Mouse (Mus musculus): ENCODE results near the gene Hivep2. TPM values are rescaled to one million over a fixed set of nuclear protein-coding genes. Genes with fewer than 3 reads are reported as not detected.

The Hivep2 gene
- polyA plus RNA-seq, 2 experiments from 2014 or later, result 20.2 to 20.7 TPM

- ATAC-seq, result no peak
Measured at GRCm38 (mm10) chr10:14048916-14049445, 83.1 kb downstream of the Hivep2 start.

GRCm38 (mm10) chr10:14049686-14050085 is 83.8 kb downstream of the Hivep2 start:
- ATAC-seq, result no peak

DNA sequence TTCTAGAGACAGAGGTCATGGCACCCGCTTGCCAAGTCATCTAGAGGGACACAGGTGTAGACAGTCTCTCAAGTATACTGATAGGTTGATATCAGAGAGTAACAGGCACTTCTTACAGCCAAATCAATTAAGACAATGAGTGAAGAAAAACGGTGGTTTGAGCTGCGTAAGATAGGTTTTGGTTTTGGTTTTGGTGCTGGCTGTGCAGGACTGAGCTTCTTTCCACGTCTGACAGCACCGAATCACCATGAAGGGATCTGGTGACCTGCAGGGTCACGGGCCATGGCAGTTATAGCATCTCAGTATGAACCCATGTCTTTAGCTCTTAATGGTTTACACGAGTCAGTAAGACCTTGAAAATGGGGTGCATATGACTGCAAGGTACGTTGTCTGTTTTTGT is 84.7 kb downstream of the Hivep2 start:
- peak; percentile 46 for ATAC-seq

DNA sequence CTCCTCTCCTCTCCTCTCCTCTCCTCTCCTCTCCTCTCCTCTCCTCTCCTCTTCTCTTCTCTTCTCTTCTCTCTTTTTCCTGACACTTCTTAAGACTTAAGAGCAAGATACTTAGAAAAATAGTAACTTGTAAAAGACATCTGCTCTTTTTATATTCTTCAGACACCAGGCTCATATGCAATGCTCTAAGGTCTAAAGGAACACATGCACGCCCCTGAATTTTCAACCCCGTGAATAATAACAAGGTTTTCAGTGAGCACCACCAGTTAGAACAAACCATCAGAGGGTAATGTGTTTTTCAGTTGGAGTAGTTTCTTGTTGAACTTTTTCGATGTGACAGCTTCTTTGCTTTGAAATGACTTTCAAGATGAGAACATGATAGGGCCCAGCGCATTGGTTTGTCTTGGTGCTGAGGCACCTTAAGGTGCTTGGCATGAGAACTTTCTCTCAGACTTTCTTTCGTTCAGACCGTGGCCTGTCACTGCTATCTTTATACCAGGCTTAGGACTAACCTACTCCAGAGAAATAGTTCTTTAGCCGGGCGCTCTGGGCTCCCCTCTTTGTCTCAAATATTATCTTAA is 86.3 kb downstream of the Hivep2 start:
- peak; percentile 10 for ATAC-seq

- no peak for ATAC-seq
Measured at GRCm38 (mm10) chr10:14054860-14055259, 89.0 kb downstream of the Hivep2 start.

GRCm38 (mm10) chr10:14055533-14055981 is 89.7 kb downstream of the Hivep2 start:
- ATAC-seq, result peak; percentile 38

DNA sequence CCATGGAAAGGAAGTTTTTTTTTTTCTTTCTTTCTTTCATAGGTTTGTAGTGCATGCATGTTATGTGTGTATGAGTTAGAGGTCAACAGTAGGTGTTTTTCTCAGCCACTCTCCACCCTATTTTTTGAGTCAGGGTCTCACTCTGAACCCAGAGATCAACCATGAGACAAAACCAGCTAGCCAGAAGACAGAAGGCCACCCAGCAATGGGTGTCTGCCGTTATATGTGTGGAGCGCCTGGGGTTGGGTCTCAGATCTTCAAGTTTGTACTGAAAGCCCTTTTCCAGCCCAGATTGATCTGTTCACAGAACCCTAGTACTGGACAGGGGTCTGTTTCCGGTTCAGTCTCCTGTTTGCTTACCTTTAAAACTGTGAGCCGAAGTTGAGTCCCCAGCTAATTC is 90.2 kb downstream of the Hivep2 start:
- ATAC-seq, result no peak

GRCm38 (mm10) chr10:14056584-14057451 is 90.9 kb downstream of the Hivep2 start:
- peak; percentile 22 for ATAC-seq

DNA sequence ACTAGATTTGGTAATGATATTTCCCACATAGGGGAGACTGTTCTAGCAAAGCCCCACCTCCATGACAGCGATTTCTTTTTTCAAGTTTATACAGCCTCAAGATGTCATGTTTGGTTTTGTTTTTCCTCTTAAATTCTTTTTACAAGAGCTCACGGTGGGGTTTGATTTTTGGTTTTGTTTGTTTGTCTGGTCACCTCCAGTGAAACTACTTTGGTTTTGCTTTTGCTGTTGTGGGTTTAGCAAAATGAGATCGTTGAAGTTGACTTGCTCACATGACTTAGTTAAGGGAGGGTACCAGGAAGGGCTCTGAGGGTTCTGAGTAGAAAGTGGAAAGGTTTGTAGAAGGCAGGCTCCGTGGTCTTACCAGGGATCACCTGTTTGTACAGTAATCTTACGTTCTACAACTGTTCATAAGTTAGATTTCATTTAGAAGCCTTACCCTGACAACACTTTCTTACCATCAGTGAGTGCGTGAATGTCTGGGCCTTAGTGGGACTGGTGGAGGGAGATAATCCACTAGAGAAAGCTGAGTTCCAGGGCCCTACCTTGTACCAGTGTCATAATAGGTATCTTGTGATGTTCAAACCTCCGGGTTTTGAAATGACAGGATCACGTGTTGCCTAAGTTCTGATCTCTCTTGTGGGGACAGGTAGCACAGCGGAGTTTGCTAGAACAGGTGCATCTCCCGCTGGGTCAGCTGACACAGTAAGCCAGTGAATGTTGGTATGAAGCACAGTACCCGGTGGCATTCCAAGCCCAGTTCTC is 92.1 kb downstream of the Hivep2 start:
- peak; percentile 56 for ATAC-seq

DNA sequence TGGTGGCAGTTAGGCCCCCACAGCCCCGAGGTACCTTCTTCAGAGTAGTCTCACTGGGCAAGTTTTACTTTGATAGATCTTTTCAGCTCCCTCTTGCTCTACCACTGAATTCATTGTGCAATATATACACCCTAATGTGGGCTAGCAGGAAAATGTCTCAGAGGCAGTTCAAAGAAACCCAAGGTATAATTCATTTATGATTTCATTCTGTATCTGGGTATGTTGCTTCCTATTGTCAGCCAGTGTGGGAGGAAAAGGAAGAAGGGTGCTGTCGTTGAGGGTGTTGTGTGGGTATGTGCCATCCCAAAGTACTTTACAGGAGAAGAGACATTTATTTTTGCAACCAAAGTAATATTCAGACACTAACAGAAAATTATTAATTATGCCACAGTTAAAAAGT is 92.9 kb downstream of the Hivep2 start:
- ATAC-seq, result no peak

DNA sequence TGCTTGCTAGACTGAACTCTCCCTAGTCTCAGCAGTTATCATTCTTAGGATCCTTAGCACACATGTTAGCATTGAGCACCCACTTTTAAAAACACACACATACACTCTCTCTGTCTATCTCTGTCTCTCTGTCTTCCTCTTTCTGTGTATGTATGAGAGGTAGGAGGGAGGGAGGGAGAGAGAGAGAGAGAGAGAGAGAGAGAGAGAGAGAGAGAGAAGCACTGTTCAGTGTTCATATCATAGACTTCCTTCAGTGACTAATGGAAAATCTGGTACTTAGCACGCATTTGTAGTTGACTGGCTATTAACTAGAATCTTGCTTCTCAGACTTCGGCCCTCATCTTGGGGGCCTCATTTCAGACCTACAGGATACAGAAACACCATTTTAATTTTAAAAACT is 93.7 kb downstream of the Hivep2 start:
- peak; percentile 43 for ATAC-seq

GRCm38 (mm10) chr10:14060302-14060701 is 94.4 kb downstream of the Hivep2 start:
- no peak for ATAC-seq

DNA sequence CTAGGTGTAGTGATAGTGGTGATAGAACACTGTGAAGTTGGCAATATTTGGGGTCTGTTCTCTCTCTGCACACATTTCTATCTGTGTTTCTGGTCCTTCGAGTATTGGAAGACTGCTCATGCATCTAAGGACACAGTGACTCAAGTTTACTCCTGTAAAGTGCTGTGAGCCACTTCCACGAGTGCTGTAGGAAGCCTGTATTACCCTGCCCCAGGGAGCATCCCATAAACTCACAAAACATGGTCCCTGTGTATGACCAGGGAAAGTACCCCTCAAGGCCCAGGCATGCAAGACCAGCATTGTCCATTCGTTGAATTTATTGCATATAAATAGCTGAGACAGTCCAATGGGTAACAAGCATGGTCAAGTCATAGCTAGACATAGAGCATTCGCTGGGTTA is 97.4 kb downstream of the Hivep2 start:
- no peak for ATAC-seq

DNA sequence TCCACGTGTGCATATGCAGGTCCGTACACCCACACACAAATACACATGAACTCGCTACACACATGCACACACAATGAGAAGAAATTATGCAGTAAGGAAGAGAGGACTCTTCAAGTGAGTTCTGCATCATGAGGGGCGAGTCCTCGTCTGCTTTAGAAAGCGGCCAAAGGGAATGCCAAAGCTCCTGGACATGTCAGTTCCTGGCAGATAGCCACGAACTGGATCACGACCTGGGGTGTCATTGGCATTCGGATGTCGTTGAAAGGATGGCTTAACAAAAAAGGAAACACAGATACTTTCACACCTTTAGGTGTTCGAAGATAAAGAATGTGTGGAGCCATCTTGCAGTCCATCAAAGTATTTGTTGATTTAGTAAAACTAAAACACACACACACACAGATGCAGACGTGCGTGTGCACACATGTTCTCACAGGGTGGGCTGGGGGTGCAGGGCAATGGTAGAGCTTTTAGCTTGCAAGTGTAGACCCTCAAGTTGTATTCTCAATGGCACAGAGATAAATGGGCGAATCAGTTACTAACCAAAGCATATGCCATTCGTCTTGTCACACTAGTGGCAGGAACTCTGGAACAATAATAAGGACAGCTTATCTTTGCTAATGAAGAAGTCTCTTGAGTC is 99.0 kb downstream of the Hivep2 start:
- no peak for ATAC-seq

DNA sequence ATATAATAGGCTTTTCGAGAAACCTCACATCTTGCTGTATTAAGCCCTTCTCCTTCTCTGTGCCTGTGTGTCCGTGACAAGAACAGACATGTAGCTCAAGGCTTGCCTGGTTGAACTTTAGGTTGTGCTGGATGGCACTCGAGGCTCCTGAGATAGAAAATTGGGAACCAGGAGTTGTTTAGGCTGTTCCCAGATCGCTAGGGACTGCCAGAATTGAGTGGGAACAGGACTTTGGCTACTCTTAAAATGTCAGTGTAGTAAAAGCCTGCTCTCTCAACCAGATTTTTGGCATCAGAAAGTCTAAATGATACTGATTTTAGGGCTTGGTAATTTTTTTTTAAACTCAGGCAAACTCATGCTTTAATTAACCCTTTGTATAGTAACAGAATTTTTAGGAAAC is 101.9 kb downstream of the Hivep2 start:
- no peak for ATAC-seq

GRCm38 (mm10) chr10:14070498-14071079 is 104.7 kb downstream of the Hivep2 start:
- ATAC-seq, result no peak

DNA sequence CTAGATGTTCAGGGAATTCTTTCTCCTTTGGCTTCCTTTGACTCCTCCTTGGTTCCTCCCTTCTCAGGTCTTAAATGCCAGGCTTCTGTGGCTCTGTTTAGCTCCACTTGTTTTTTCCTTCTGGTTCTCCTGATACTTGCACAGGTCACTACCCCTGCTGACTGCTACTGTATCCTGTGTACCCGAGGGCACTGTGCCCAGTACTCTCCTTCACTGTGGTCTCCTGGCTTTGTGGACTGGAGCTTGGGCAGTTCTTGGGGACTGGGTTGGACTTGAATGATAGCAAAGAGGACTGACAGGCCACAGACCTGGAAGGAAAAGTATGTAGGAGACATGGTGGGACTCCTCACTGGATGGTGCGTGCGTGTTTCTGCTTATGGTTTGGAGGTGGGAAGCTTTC is 106.6 kb downstream of the Hivep2 start:
- no peak for ATAC-seq

GRCm38 (mm10) chr10:14075767-14076166 is 109.9 kb downstream of the Hivep2 start:
- ATAC-seq, result no peak

DNA sequence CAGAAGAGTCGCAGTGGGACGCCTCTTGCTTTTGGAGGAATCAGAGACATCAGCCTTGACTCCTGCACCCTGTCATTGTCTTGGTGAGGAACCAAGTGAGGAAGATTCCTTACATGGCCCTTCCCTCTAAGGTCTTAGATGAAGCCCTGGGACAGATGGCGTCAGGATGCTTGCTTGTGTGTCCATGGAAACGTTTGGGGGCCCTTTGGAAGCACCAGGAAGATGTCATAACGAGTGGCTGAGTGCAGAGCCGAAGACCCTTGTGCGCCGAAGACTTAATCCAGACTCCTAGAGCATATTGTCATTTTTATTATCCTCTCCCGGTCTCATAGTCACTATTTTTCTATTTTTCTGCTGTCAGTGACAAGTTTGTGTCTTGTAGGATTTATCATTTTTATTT is 111.0 kb downstream of the Hivep2 start:
- no peak for ATAC-seq

- ATAC-seq, result no peak
Measured at GRCm38 (mm10) chr10:14080830-14081229, 115.0 kb downstream of the Hivep2 start.

- no peak for ATAC-seq
Measured at GRCm38 (mm10) chr10:14081824-14082223, 115.9 kb downstream of the Hivep2 start.

GRCm38 (mm10) chr10:14082275-14082674 is 116.4 kb downstream of the Hivep2 start:
- ATAC-seq, result no peak

Data from CD4-positive, CD25-positive, alpha-beta regulatory T cell, adult 4 months (primary cell).